Mouse (Mus musculus): ENCODE results near the gene Bak1. TPM values are rescaled to one million over a fixed set of nuclear protein-coding genes. Genes with fewer than 3 reads are reported as not detected.

Gene Bak1
- polyA plus RNA-seq, 1 experiment from 2014 or later, result 8.9 TPM

DNA sequence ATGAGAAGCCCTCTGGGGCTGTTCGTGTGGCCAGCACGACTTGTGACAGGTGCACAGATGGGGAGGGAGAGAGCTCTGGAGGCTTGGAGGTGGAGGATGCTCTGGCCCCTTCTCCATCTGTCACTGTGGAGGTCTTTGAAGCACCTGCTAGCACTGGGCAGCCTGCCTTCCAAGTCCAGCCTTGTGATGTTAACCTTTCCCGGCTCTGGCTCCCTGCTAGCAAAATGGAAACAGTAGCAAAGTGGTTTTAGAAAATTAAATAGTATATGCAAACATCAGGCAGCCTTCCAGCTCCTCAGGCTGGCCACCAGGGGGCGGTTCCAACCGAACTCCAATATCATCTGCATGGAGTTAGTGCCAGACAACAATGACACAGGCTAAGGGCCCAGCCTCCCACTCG, 42.8 kb upstream of the Bak1 start:
- H3K27ac ChIP-seq (ENCODE audit: low read depth, low read length), result no peak overlapping the region
- no peak for DNase-seq (ENCODE audit: low spot score, missing footprints)
- peaks cover 2% of the 10 kb centered on the region; the same call in 1 of the 2 replicates for H3K4me1 ChIP-seq (ENCODE audit: control insufficient read depth, insufficient read depth, low read length)
- H3K9ac ChIP-seq (ENCODE audit: low read length), result no peak overlapping the region
- no peaks in the 10 kb centered on the region for H3K9me3 ChIP-seq (ENCODE audit: control insufficient read depth, low read length)
- WGBS, result 51% methylated on average over 6 of the region's 6 CpGs
- H3K36me3 ChIP-seq (ENCODE audit: control insufficient read depth, insufficient read depth, low read length), result no peaks in the 10 kb centered on the region
- H3K4me3 ChIP-seq (ENCODE audit: low read depth, low read length), result no peak overlapping the region
- no peaks in the 10 kb centered on the region for H3K27me3 ChIP-seq (ENCODE audit: control insufficient read depth, insufficient read depth, low read length)
- H3K4me2 ChIP-seq, result no peak overlapping the region
- ATAC-seq (ENCODE audit: low FRiP score), result no peak

DNA sequence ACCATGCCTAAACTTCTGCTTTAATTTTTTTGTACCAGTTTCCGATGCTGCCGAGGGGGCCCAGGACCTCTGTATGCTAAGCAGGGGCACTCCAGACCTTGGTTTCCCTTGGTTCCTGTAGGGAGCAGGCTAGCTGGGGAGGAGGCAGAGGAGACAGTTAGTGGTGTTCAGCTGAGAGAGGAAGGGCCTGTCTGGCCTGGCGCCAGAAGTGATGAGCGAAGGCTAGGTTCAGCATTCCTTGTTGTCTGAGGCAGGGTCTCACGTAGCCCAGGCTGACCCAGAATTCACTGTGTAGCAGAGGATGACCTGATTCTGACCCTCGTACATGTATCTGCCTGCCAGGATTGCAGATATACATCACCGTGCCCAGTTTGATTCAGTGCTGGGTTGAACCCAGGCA, 42.1 kb upstream of the Bak1 start:
- Histone ChIP-seq H3K4me2 (no peak overlapping the region), H3K9me3 (ENCODE audit: control insufficient read depth, low read length) (no peaks in the 10 kb centered on the region), H3K27me3 (ENCODE audit: control insufficient read depth, insufficient read depth, low read length) (no peaks in the 10 kb centered on the region), H3K27ac (ENCODE audit: low read depth, low read length) (no peak overlapping the region), H3K4me3 (ENCODE audit: low read depth, low read length) (no peak overlapping the region), H3K9ac (ENCODE audit: low read length) (no peak overlapping the region), H3K4me1 (ENCODE audit: control insufficient read depth, insufficient read depth, low read length) (peaks cover 2% of the 10 kb centered on the region; the same call in 1 of the 2 replicates), H3K36me3 (ENCODE audit: control insufficient read depth, insufficient read depth, low read length) (no peaks in the 10 kb centered on the region)
- 90% methylated on average over 7 of the region's 7 CpGs for WGBS
- ATAC-seq (ENCODE audit: low FRiP score), result no peak
- no peak for DNase-seq (ENCODE audit: low spot score, missing footprints)

DNA sequence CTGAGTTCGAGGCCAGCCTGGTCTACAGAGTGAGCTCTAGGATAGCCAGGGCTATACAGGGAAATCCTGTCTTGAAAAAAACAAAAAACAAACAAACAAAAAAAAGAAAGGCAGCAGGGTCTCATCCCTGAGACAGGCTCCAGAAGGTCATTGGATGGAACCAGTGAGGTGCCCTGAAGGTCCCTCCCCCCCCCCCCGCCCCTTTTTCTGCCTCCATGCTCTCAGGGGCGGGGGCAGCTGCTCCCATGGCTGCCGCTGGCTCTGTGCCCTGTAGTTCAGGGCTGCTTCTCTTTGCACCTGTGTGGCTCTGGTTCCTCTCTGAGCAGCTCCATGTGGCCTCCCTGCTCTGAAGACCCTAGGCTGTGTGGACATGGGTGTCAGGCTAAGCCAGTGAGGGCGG, 40.3 kb upstream of the Bak1 start:
- no peak overlapping the region for H3K4me2 ChIP-seq
- no peaks in the 10 kb centered on the region for H3K9me3 ChIP-seq (ENCODE audit: control insufficient read depth, low read length)
- 73% methylated on average over 5 of the region's 5 CpGs for WGBS
- H3K4me1 ChIP-seq (ENCODE audit: control insufficient read depth, insufficient read depth, low read length), result peaks cover 2% of the 10 kb centered on the region; the same call in 1 of the 2 replicates
- no peaks in the 10 kb centered on the region for H3K27me3 ChIP-seq (ENCODE audit: control insufficient read depth, insufficient read depth, low read length)
- no peak for DNase-seq (ENCODE audit: low spot score, missing footprints)
- H3K9ac ChIP-seq (ENCODE audit: low read length), result no peak overlapping the region
- ATAC-seq (ENCODE audit: low FRiP score), result no peak
- no peaks in the 10 kb centered on the region for H3K36me3 ChIP-seq (ENCODE audit: control insufficient read depth, insufficient read depth, low read length)
- no peak overlapping the region for H3K27ac ChIP-seq (ENCODE audit: low read depth, low read length)
- H3K4me3 ChIP-seq (ENCODE audit: low read depth, low read length), result no peak overlapping the region

DNA sequence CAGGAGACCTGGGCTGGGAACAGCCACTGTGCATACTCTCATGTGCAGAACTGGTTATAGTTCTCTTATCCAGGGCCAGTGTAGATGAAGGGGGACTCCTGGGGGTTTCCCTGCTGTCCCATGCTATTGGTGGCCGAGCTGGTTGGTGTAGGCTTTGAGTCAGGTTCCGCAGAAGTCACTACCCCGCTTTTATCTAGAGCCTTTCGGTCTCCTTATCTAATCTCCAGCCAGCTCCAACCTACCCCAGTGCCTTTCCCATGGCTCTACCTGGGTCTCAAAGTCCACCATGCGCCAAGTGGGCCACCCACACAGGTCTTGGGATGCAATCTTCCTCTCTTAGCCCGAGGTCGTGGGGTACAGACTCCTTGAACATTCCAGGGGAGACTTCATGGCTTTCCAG, 37.3 kb upstream of the Bak1 start:
- no peak overlapping the region for H3K9ac ChIP-seq (ENCODE audit: low read length)
- DNase-seq (ENCODE audit: low spot score, missing footprints) (no peak), ATAC-seq (ENCODE audit: low FRiP score) (no peak)
- H3K4me1 ChIP-seq (ENCODE audit: control insufficient read depth, insufficient read depth, low read length), result peaks cover 2% of the 10 kb centered on the region; the same call in 1 of the 2 replicates
- WGBS, result 77% methylated on average over 7 of the region's 7 CpGs
- no peaks in the 10 kb centered on the region for H3K36me3 ChIP-seq (ENCODE audit: control insufficient read depth, insufficient read depth, low read length)
- no peaks in the 10 kb centered on the region for H3K9me3 ChIP-seq (ENCODE audit: control insufficient read depth, low read length)
- H3K27ac ChIP-seq (ENCODE audit: low read depth, low read length), result no peak overlapping the region
- no peaks in the 10 kb centered on the region for H3K27me3 ChIP-seq (ENCODE audit: control insufficient read depth, insufficient read depth, low read length)
- H3K4me2 ChIP-seq, result no peak overlapping the region
- H3K4me3 ChIP-seq (ENCODE audit: low read depth, low read length), result no peak overlapping the region

DNA sequence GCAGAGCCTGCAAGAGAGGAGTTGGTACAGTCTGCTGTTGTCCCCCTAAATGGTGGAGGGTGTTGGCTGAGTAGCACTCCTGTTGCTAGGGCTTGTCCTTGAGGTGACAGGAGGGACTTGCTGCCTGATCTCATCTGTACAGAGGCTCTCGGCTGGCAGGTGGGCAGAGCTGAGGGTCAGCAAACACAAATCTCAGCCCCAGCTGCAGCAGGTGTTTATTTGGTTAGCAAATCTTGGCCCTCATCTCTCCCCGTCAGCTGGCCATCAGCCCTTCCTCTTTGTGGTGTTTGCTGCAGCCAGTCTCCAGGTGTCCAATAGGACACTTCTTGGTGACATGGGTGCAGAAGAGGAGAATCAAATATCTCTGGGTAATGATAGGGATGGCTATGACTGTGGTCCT, 35.4 kb upstream of the Bak1 start:
- 74% methylated on average over 2 of the region's 2 CpGs for WGBS
- no peak for ATAC-seq (ENCODE audit: low FRiP score)
- H3K27ac ChIP-seq (ENCODE audit: low read depth, low read length), result no peak overlapping the region

DNA sequence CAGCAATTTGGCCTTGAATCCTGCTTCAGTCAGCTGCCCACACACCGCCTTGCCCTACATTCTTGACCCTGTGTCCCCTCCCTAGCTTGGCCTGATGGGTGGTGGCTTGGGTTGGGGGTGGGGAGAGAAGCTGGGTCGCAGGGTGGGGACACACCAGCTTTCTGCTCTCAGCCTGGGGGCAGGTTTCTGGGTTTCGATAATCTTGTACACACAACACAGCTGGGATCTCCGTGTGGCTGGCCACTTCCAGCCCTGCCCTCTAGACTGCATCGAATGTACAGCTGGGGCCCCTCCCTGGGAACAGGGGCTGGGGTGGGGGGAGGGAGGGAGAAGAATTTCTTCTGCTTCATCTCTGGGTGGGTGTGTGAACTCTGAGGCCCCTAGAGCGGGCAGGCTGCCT, 34.9 kb upstream of the Bak1 start:
- Histone ChIP-seq H3K9ac (ENCODE audit: low read length) (no peak overlapping the region), H3K36me3 (ENCODE audit: control insufficient read depth, insufficient read depth, low read length) (no peaks in the 10 kb centered on the region), H3K4me2 (no peak overlapping the region), H3K4me3 (ENCODE audit: low read depth, low read length) (no peak overlapping the region), H3K27me3 (ENCODE audit: control insufficient read depth, insufficient read depth, low read length) (peaks cover 3% of the 10 kb centered on the region), H3K27ac (ENCODE audit: low read depth, low read length) (no peak overlapping the region), H3K9me3 (ENCODE audit: control insufficient read depth, low read length) (no peaks in the 10 kb centered on the region), H3K4me1 (ENCODE audit: control insufficient read depth, insufficient read depth, low read length) (no peaks in the 10 kb centered on the region)
- ATAC-seq (ENCODE audit: low FRiP score) (no peak), DNase-seq (ENCODE audit: low spot score, missing footprints) (no peak)
- WGBS, result 65% methylated on average over 6 of the region's 6 CpGs

More for the DNA sequence above, 35.4 kb upstream of the Bak1 start:
- no peaks in the 10 kb centered on the region for H3K9me3 ChIP-seq (ENCODE audit: control insufficient read depth, low read length)
- no peak overlapping the region for H3K4me2 ChIP-seq
- H3K27me3 ChIP-seq (ENCODE audit: control insufficient read depth, insufficient read depth, low read length), result no peaks in the 10 kb centered on the region; the same call in 1 of the 2 replicates
- DNase-seq (ENCODE audit: low spot score, missing footprints), result no peak
- no peaks in the 10 kb centered on the region for H3K4me1 ChIP-seq (ENCODE audit: control insufficient read depth, insufficient read depth, low read length)
- no peaks in the 10 kb centered on the region for H3K36me3 ChIP-seq (ENCODE audit: control insufficient read depth, insufficient read depth, low read length)
- H3K4me3 ChIP-seq (ENCODE audit: low read depth, low read length), result no peak overlapping the region
- no peak overlapping the region for H3K9ac ChIP-seq (ENCODE audit: low read length)

DNA sequence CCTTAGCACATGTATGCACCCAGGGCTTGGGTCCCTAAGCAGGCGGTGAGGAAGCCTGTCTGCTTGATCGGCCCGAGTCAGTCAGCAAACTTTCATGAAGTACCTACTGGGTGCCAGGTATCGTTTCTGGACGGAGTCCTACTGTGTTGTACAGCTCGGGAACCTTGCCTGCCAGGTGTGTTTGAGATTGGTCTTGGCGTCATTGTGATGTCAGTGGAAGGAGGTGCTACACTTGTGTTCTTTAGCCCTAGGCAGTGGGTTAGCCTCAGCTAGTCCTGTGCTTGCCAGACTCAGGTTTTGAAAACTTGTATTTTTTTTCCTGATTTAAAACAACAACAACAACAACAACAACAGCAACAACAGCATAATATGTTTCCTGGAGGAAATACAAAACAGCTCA, 33.9 kb upstream of the Bak1 start:
- no peak for ATAC-seq (ENCODE audit: low FRiP score)
- no peak for DNase-seq (ENCODE audit: low spot score, missing footprints)
- no peak overlapping the region for H3K27ac ChIP-seq (ENCODE audit: low read depth, low read length)
- no peak overlapping the region for H3K4me3 ChIP-seq (ENCODE audit: low read depth, low read length)
- H3K9me3 ChIP-seq (ENCODE audit: control insufficient read depth, low read length), result no peaks in the 10 kb centered on the region
- H3K27me3 ChIP-seq (ENCODE audit: control insufficient read depth, insufficient read depth, low read length), result peaks cover 13% of the 10 kb centered on the region
- H3K4me1 ChIP-seq (ENCODE audit: control insufficient read depth, insufficient read depth, low read length), result no peaks in the 10 kb centered on the region
- H3K4me2 ChIP-seq, result no peak overlapping the region
- 88% methylated on average over 7 of the region's 7 CpGs for WGBS
- H3K36me3 ChIP-seq (ENCODE audit: control insufficient read depth, insufficient read depth, low read length), result no peaks in the 10 kb centered on the region
- no peak overlapping the region for H3K9ac ChIP-seq (ENCODE audit: low read length)

DNA sequence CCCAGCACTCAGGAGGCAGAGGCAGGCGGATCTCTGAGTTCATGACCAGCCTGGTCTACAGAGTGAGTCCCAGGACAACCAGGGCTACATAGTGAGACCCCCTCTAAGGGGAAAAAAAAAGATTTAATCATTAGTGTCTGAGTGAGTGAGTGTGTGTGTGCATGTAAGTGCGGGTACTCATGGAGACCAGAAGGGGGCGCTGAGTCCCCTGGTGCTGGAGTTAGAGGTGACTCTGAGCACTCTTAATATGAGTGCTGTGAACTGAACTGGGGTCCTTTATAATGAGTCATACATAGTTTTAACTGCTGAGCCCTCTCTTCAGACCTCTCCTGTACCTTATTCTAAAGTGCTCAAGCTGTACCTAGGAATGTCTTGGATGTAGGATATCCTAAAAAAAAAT, 32.9 kb upstream of the Bak1 start:
- Histone ChIP-seq H3K4me2 (no peak overlapping the region), H3K27me3 (ENCODE audit: control insufficient read depth, insufficient read depth, low read length) (peaks cover 22% of the 10 kb centered on the region), H3K36me3 (ENCODE audit: control insufficient read depth, insufficient read depth, low read length) (no peaks in the 10 kb centered on the region), H3K4me1 (ENCODE audit: control insufficient read depth, insufficient read depth, low read length) (peaks cover 8% of the 10 kb centered on the region; the same call in 1 of the 2 replicates), H3K9ac (ENCODE audit: low read length) (no peak overlapping the region), H3K27ac (ENCODE audit: low read depth, low read length) (no peak overlapping the region), H3K4me3 (ENCODE audit: low read depth, low read length) (no peak overlapping the region), H3K9me3 (ENCODE audit: control insufficient read depth, low read length) (no peaks in the 10 kb centered on the region)
- 94% methylated on average over 3 of the region's 3 CpGs for WGBS
- ATAC-seq (ENCODE audit: low FRiP score) (no peak), DNase-seq (ENCODE audit: low spot score, missing footprints) (no peak)

DNA sequence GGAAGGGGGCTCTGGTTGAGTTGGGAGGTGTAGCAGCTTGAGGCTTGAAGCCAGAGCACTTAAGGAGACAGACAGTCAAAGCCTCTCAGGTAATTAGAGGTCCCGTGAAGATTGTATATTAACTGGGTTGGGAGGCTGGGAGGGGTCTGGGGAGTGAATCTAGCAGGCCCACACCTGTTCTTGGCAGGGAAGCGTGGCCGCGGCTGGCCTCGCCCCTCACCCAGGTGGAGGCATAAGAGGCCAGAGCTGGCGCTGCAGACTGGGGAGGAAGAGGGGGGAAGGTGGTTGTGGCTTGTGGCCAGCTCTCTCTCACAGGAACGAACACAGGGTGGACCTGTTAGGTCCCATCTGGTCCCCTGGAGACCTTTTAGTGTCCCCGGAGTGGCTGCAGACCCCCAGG, 31.9 kb upstream of the Bak1 start:
- no peaks in the 10 kb centered on the region for H3K9me3 ChIP-seq (ENCODE audit: control insufficient read depth, low read length)
- H3K9ac ChIP-seq (ENCODE audit: low read length), result no peak overlapping the region
- peaks cover 11% of the 10 kb centered on the region for H3K4me1 ChIP-seq (ENCODE audit: control insufficient read depth, insufficient read depth, low read length)
- no peaks in the 10 kb centered on the region for H3K36me3 ChIP-seq (ENCODE audit: control insufficient read depth, insufficient read depth, low read length)
- 84% methylated on average over 8 of the region's 8 CpGs for WGBS
- no peak overlapping the region for H3K27ac ChIP-seq (ENCODE audit: low read depth, low read length)
- ATAC-seq (ENCODE audit: low FRiP score) (no peak), DNase-seq (ENCODE audit: low spot score, missing footprints) (no peak)
- peaks cover 31% of the 10 kb centered on the region for H3K27me3 ChIP-seq (ENCODE audit: control insufficient read depth, insufficient read depth, low read length)
- H3K4me2 ChIP-seq, result no peak overlapping the region
- no peak overlapping the region for H3K4me3 ChIP-seq (ENCODE audit: low read depth, low read length)
